Mouse (Mus musculus) liver (tissue): ENCODE measurements around the gene Aprt.

Source experiments
- DNase-seq: peaks from one replicate; pipeline ENCODE4 v3.0.0-alpha.2; 2020; ENCODE audit warnings: mixed read lengths

Aprt gene

DNA sequence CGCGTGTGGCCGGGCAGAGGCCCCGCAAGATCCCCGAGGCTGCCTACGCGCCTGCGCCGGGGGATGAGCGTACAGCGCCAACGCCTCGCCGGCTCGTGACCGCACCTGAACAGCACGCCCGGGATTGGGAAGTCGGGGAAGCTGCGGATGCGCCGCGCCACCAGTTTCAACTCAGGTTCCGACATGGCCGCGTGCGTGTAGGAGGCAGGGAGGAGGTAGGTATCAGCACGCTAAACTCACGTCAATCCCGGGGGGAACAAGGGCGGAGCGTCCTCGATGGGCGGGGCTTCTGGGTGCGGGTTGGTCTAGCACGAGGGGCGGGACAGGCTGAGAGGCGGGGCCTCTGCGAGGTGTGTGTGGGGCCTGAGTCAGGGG is at the start of gene Aprt:
Gene Aprt, minus strand, starts transcription at position 262 of the 375 bp plus-strand sequence.
- DNase-seq, result peak; percentile 98

DNA sequence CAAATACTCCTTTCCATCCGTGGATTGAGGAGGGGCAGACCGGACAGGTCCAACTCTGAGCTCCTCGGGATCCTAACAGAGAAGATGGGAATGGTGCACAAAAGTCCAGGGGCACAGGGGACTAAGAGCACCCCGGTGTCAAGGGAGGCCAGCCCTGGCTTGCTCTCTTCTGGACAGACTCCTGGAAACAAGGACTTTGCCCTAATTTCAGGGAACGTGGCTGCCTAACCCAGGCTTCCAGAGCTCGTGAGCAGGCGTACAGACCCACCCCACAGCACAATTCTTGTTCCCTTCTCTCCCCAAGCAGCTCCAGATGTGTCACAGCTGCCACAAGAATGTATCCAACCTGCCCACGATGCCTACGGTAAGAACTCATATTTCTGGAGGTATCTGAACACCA is 49.1 kb upstream of the Aprt start:
- no peak for DNase-seq

DNA sequence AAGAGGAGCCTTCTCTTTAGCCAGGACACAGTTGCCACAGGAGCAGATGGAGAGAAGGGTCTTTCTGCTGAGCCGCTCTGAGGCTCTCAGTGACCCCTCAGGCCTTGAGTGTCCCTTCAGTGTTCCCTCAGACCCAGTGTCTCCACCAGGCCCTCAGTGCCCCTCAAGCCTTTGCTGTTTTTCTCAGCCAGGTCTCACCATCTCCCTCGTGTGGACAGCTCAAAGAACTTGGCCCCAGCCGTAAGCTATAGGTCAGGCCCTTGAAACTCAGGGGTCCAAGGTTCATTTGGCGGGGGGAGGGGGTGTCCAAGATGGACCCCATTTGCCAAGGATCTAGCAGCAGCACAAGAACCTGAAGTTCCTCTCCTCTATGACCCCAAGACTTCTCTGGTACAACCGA is 47.9 kb upstream of the Aprt start:
- DNase-seq, result no peak

DNA sequence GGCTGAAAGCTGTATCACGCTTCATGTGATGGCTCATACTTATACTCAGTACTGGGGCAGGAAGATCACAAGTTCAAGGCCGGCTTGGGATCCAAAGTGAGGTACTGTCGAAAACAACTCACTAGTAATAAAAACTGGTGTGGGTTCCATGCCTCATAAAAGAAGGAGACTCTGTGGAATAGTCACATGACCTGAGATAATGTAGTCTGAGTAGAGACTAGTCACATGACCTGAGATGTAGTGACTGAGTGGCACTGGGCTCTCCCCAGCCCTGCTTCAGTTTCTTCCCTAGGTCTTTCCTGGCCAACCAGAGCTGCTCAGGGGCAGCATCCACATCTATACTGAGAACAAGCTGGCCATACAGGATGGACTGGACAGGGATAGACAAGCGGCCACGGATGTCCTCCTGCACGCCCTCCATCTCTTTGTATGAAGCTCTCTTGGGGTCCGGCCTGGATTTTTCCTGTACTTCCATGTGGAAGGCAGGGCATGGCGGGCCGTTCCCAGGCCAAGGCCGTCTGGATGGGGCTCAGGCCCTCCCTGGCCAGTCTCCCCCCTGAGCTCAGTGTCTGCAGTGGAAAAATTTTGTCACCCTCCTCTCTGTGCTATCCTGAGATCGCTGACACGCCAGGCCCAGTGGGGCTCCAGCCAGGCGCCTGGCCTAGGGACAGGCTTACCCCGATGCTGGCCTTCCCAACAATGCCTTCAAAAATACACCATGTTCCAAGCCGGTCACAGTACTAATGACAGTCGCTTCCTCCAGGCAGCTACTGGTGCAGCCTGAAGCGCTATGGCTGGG is 47.3 kb upstream of the Aprt start:
- no peak for DNase-seq

DNA sequence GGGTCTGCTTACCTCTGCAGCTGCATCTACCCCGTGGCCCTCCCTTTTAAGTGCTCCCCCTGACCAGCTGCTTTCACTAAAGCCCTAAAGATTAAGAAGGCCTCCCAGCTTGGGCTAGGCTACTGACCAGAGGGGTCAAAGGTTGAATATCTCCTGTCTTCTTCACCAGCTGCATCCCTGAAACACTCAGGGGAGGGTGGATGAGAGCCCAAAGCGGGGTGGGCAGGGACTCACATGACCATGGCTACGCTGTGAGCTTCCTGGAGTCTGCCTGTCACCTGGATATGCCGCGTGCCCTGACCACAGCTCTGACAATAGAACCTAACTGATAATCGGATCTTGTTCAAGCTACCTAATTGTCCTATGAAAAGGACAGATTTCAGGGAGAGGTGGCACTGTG is 46.0 kb upstream of the Aprt start, which contains the start of gene Pabpn1l:
Gene Pabpn1l, minus strand, starts transcription at position 13 of the 400 bp plus-strand sequence.
- no peak for DNase-seq

DNA sequence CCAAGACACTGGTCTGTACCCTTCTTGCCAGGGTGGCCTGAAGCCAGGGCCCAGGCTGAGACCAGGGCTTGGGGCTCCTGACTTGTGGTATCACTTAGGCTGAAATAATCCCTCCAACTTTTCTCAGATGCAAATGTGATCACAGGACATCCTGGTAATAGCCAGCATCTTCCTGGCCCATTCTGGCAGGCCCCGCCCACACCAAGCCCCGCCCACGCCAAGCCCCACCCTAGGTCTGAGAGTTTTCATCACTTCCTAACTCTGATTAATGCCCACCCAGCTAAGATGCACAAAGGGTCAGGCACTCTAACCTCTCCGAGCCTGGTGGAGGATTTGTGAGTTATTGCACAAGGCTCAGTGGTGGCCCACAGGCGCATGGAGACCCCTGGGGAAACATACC is 43.7 kb upstream of the Aprt start:
- DNase-seq, result peak; percentile 60

DNA sequence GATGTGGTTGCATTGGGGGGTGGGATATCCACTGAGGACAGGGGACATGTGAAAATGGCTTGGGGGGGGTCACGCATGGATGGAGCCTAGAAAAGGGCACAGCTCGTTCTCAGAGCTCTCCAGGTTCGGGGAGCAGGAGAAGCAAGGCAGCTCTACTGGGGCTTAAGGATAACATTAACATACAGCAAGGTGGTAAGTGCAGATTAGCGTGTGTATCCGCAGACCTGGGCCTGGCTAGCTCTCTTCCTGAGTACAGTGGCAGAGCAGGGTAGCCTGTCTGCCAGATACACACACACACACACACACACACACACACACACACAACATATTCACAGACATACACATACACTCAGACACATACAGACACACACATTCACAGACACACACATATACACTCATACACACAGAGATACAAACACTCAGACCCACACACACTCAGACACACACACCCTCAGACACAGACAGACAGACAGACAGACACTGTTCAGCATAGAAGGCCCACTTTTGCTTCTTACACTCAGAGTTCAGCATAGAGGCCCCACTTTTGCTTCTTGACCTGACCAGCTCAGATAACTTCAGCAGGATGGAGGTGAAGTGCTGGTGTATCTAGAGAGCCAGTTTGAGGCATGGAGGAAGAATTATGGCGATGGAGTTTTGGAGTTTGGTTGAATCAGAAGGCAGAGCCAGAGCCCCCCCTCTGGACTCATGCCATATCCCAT is 42.1 kb upstream of the Aprt start:
- DNase-seq, result peak; percentile 75

DNA sequence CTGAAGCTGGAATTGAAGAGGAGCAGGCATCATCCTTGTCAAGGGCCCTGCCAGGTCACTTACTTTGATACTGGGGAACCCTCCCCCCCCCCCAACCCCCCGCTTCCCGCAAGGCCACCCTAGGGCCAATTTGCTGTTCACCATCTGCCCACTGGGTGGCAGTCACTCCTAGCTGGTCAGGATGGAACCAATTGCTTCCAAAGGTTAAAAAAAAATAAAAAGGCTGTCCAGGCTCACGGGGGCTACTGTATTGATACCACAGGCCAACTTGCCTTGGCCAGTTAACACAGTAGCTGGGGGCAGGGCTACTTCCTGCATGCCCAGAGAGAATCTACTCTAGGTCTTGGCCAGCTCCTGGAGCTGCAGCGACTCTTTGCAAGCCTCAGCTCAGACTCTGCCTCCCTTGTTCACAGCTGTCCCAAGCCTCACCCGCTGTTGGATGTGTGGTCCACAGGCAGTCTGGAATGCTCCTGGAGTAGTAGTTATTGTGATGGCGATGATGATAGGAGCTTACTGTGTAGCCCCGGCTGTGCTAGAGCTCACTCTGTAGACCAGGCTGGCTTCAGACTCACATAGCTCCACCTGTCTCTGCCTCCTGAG is 41.3 kb upstream of the Aprt start:
- DNase-seq, result peak; percentile 86

DNA sequence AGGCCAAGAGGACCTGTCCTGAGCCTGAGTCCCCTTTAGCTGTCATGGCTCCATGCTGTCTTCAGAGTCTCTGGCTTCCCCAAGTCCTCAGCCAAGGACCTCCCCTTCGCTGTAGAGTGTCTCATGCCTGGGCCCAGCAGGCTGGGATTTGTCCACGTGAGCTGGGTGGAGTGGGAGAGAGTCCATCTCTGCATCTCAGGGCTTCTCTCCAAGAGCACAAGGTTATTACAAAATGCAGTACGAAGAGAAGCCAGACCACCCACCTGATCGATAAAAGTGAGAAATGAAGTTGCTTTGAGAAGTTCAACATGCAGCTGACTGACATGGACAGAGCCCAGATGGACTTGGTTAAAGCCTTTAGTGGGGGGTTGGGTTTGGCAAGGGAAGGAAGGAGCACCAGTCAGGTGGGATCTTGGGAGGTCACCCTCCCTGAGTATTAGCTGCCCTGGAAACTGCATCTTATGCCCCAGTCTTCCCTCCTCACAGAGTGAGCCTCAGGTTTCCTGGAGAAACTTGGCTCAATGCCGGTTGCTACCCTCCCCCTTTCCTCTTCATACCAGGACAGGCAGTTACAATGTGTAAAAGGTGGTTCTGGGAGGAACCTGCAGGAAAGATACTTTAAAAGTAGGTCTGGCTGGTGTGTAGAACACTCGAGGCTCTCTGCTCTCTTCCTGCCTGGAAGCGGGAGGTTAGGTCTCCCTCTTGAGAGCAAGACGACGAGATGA is 39.6 kb upstream of the Aprt start:
- no peak for DNase-seq

DNA sequence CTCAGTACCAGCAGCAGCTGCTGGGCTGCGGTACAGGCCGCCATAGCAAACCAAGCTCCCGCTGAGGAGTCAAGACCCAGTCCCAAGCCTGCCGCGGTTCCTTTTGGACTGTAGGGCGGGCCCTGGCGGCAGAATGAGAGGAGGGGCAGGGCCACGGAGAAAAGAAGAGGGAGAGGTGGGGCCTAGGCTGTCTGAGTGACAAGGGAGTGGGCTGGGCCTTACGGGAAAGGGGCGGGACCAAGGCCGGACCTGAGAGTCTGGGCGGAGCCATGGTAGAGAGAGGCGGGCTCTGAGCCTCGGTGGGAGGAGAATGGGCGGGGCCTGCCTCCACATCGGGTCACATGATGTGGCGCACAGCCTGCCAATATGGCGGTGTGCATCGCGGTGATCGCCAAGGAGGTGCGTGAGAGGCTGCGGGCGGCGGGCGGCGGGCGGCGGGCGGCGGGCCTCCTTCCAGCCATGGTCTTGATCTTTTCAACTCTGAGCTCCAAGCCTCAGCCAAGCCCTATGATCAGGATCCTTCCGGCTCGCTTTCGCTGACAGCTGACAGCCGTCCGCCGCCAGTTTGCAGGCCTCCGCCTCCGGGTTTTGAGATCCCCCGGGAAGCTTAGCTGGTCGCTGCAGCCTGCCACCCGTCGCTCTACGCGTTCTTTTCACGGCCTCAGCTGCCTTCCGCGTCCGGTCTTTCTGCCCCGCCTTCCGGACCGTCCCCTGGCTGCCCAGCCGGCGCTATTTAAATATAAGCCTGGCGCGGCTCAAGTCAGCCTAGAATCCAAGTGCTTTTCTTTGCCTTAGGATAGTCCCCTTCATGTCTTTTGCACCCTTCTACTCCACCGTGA is 34.8 kb upstream of the Aprt start, which contains the start of the genes Galns and Trappc2l:
Gene Galns, minus strand, starts transcription at position 169 of the 839 bp plus-strand sequence.
Gene Trappc2l, plus strand, starts transcription at position 346 of the 839 bp plus-strand sequence.
- DNase-seq, result peak; percentile 99

DNA sequence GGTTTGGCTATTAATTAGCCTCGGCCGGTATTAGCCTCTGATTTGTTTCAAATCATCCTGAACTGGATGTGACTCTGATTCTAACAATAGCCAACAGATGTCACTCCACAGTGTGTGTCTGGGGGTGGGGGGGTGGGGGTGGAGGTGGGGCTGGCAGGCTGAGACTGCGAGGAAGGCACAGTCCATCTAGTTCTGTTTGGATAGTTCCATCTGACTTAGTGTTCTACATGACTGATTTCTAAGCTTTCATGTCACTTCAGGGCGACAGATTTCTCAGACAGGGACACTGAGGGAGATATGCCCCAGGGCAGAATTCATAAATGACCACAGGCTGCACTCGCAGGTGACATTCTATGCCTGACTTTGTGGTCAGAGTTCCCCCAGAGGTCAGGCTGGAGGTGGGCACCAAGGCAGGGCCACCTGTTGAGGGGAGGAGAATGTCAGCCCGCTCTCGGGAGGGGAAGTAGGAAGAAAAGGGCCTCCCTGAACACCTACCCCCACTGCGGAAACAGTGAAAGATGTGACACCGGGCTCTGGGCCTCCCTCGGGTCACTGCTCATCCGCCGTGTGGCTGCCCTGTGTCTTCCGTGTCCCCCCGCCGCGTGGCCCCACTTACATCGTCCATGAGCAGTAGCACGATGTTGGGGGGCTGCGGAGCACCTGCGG is 34.0 kb upstream of the Aprt start:
- DNase-seq, result no peak

DNA sequence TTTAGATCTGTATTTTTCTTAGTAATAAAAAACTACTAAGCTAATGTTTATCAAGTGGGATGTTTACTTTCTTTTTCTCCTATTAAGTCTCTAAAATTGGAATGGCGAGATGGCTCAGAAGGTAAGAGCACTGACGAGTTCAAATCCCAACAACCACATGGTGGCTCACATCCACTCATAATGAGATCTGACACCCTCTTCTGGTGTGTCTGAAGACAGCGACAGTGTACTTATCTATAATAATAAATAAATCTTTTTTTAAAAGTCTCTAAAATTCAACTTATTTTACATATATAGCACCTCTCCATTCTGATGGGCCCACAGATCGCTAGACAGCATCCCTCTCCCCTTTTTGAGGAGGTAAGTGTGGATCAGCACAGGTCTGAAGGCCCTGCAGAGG is 33.5 kb upstream of the Aprt start:
- DNase-seq, result no peak

DNA sequence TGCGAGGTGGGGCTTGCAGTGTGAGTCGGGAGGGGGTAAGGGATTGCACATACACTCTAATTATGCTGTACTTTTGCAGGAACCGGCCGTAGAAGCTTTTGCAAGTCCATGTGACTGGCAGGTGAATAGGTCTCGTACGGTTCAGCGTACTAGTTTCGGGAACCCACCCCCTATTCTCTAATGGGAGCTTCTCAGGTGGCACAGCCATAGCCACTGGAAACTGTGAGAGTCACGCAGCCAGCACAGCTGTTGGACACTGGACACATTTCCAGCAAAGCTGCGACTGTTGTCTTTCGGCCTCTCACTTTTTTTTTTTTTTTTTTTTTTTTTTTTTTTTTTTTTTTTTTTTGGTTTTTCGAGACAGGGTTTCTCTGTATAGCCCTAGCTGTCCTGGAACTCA is 30.1 kb upstream of the Aprt start:
- no peak for DNase-seq

DNA sequence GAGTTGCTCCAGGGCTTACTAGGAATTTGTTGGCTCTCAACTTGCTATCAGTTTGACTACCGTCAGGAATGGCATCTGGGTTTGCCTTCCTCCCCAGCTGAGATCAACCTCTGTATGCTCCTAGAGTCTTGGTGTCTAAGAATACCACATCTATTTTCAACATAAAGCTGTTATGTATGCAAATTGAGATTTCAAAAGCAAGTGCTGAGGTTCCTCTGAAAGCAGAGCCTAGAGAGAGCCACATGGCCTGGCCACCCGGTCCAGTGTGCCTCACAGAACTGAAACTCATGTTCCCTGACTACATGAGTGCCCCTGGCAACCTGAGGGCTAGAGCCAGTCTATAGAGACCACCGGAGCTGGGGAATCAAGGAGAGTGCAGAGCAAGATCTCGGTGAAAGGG is 28.7 kb upstream of the Aprt start:
- no peak for DNase-seq

DNA sequence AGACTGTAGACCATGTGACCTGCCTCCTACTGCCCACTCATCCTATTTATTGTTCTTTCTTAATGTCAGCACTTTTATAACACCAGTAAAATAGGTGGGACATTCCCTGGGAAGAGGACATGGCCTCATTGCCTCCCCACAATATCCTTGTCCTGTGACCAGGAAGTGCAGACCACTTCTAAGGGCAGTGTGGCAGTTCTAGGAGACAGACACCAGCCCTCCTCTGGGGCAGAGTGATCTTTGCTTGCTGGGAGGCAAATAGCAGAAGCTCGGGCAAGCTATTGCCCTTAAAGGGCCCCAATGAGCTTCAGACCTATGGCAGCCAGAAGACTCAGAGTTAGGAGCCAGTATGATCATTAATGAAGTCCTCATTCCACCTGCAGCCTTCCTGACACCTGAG is 27.9 kb upstream of the Aprt start:
- DNase-seq, result no peak

DNA sequence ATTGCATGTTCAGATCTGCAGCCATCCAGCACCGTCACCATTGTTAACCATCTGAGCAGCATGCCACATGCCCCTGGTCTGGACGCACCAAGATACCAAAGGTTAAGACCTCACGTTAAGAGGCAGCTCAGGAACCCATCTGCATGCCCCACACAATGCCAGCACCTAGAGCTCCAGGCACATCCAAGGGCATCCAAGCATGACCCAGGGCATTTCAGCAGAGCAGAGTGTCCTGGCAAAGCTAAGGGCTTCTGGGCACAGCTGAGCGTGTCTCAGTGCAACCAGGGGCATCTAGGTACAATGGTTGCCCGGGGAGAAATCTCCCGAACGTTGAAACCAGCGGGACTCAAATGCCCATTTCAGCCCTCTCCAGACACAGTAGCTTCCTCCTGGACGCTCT is 24.0 kb upstream of the Aprt start:
- no peak for DNase-seq

DNA sequence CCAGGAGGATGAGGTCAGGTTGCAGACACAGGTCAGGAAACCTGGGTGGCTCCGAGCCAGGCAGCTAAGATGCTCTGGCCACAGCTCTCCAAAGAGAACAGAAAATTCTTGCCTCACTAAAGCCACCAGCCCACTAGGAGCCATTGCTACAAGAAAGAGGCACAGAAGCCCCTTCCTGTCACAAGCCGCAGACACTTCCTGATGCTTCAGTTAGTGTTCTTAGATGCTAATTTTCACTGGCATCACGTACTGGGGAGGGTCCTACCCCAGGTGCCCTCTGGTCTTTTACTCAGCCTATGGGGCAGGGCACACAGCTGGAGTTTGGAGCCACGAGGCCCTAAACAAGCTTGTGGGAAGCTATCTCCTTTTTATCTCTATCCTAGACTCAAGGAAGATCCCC is 19.3 kb upstream of the Aprt start:
- no peak for DNase-seq

DNA sequence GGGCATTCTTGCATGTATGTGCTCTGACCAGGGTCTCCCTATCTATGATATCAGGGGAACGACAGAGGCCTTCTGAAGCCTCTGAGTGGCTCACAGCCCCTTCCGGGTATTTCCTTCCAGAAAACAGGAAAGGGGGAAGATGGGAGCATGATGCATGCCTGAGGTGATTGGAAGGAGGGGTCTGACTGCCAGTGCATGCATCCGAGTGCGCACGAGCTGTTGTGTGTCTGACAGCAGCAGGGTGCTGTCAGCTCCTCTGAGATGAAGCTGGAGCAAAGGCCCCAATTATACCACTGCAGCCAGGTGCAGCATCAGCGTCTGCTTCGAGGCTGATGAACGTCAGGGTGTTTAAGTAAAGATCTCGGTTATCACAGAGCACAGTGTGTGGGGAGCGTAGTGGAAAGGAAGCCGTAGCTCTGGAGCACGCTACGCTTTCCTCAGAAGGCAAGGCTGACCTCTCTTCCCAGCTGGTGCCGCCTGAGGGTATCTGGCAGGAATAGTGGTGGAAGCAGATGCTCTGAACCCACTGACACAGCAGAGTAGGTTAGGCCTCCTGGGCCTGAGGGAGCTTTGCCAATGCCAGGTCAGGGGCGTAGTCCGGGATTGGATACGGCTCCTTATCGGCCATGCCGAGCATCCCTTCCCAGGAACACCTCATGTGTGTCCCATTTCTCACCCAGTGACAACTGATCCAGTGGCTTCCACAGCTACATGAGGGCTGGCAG is 17.2 kb upstream of the Aprt start:
- DNase-seq, result no peak

DNA sequence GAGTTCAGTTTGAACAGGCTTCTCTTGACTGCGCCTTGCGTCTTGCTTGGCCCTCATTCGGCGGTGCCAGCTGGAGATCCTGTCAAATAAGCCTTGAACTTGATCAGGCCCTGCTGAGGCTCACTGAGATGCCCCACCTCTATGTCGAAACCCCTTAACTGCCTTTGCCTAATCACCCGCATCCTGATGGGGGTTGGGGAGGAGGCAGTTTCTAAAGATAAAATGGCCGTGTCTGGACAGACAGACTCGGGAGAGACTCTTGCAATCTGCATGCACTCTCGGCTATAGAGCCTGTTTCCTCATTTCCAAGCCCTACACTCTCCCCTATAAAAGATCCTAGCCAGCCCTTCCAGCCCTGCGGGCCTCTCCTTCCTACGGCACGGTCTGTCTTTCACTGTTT is 16.5 kb upstream of the Aprt start:
- DNase-seq, result no peak

DNA sequence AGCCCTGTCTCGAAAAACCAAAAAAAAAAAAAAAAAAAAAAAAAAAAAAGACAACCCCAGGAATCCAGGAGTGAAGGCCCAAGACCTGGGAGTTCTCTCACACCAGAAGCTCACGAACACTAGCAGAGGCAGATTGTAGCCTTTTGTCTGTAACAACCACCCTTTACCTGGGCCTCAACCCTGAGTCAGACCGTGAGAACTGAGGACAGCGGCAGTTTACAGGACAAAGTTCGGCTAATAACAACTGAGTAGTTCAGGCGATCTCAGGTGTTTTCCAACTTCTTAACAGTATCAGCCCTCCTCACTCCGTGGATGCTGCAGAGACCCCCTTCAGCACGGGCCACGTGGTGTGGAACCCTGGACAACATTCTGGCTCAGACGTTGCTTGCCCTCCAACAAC is 10.0 kb upstream of the Aprt start:
- DNase-seq, result no peak

DNA sequence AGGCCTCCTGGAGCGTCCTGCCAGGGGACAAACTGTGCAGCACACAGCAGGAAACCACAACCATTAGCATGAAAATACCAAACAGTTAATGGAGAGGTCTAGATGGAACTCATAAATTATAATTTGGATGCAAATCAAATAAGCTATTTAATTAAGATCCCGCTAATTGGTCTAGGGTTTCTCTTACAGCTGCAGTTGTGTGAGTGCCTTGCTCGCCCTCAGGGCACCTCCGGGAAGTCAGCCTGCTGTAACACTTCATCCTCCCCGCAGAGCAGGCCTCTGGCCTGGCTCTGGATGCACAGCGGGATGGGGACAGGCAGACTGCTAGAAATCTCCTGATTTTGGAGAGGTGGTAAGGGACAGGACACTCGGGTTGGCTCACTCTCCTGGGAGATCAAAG is 9.5 kb upstream of the Aprt start:
- DNase-seq, result no peak
